Mouse (Mus musculus) midbrain, embryonic 13.5 days (tissue): ENCODE measurements at regions not wholly inside any gene's neighbourhood (a gene's known extent, or its start where the extent isn't known, plus 50 kb on each side); places are given as distances from the start of the nearest gene placed in this dataset.
A peak's percentile ranks its signal among the peaks of the same experiment; 100 is the strongest.

Experiments used
- ATAC-seq: fragments of 200-750 bp; cut with Nextera tagmentation; 2 replicates; pipeline ENCODE4 v1.8.0; 2017; ENCODE audit warnings: mild to moderate bottlenecking, moderate TSS enrichment, moderate library complexity
- H3K27ac ChIP-seq: fragments of 300-500 bp; sonication (generic); 2 replicates; pipeline ENCODE4 v1.5.1; 2015; ENCODE audit warnings: inconsistent platforms, mild to moderate bottlenecking, moderate library complexity
- H3K27me3 ChIP-seq: fragments of 300-500 bp; sonication (generic); 2 replicates; pipeline ENCODE4 v1.6.1; 2015; ENCODE audit warnings: mild to moderate bottlenecking, inconsistent platforms
- H3K36me3 ChIP-seq: fragments of 300-500 bp; sonication (generic); 2 replicates; pipeline ENCODE4 v1.6.1; 2015; ENCODE audit warnings: mild to moderate bottlenecking, inconsistent platforms
- H3K4me1 ChIP-seq: fragments of 300-500 bp; sonication (generic); replicated peaks from 2 replicates; pipeline ENCODE4 v1.6.1; 2015; ENCODE audit warnings: inconsistent platforms
- H3K4me2 ChIP-seq: fragments of 300-500 bp; sonication (generic); replicated peaks from 2 replicates; pipeline ENCODE4 v1.6.1; 2015; ENCODE audit warnings: moderate library complexity, mild to moderate bottlenecking, inconsistent platforms
- H3K4me3 ChIP-seq: fragments of 300-500 bp; sonication (generic); replicated peaks from 2 replicates; pipeline ENCODE4 v1.5.1; 2015; ENCODE audit warnings: mild to moderate bottlenecking, inconsistent platforms
- H3K9ac ChIP-seq: fragments of 300-500 bp; sonication (generic); replicated peaks from 2 replicates; pipeline ENCODE4 v1.6.1; 2015; ENCODE audit warnings: mild to moderate bottlenecking, inconsistent platforms
- H3K9me3 ChIP-seq: fragments of 300-500 bp; sonication (generic); 2 replicates; pipeline ENCODE4 v1.6.1; 2016; ENCODE audit warnings: mild to moderate bottlenecking, inconsistent platforms
- WGBS: fragments of 180-500 bp; shearing (Covaris S2); methylation state at CpG from one replicate; pipeline ENCODE4 v1.1.7; 2015; 5-methylcytosine and 5-hydroxymethylcytosine counted together

- no peak overlapping the region for H3K9ac ChIP-seq
- no peak overlapping the region for H3K27ac ChIP-seq
- H3K27me3 ChIP-seq: no peaks in the 10 kb centered on the region
- 76% methylated on average over 2 of the region's 2 CpGs for WGBS
- ATAC-seq: no peak
- H3K4me2 ChIP-seq: no peak overlapping the region
- no peaks in the 10 kb centered on the region for H3K36me3 ChIP-seq
- H3K4me1 ChIP-seq: peaks cover 15% of the 10 kb centered on the region
- 0 out of 2 replicates have a peak, but pooled peaks cover 3% of the 10 kb centered on the region for H3K9me3 ChIP-seq
- H3K4me3 ChIP-seq: no peak overlapping the region
Observed at GRCm38 (mm10) chr12:21512736-21513135, 95.3 kb upstream of the Ywhaq start.

- H3K9ac ChIP-seq: no peak overlapping the region
Observed at GRCm38 (mm10) chr12:21511043-21511665, 93.7 kb upstream of the Ywhaq start.

GRCm38 (mm10) chr12:21507080-21507479 lies 89.6 kb upstream of the Ywhaq start:
- no peak overlapping the region for H3K27ac ChIP-seq
- H3K4me2 ChIP-seq: no peak overlapping the region
- 83% methylated on average over 1 of the region's 1 CpGs for WGBS
- H3K27me3 ChIP-seq: no peaks in the 10 kb centered on the region
- no peak overlapping the region for H3K4me3 ChIP-seq
- no peak overlapping the region for H3K9ac ChIP-seq
- H3K9me3 ChIP-seq: 0 out of 2 replicates have a peak, but pooled peaks cover 3% of the 10 kb centered on the region
- ATAC-seq: no peak
- no peaks in the 10 kb centered on the region for H3K36me3 ChIP-seq
- peaks cover 15% of the 10 kb centered on the region for H3K4me1 ChIP-seq

More at GRCm38 (mm10) chr12:21511043-21511665, 93.7 kb upstream of the Ywhaq start:
- peak; percentile 79 for ATAC-seq
- no peak overlapping the region for H3K4me3 ChIP-seq
- no peaks in the 10 kb centered on the region for H3K27me3 ChIP-seq
- 0 out of 2 replicates have a peak overlapping the region, but pooled peaks have one; percentile 20 for H3K27ac ChIP-seq
- 64% methylated on average over 8 of the region's 8 CpGs for WGBS
- H3K4me1 ChIP-seq: peaks cover 15% of the 10 kb centered on the region
- H3K36me3 ChIP-seq: no peaks in the 10 kb centered on the region
- H3K4me2 ChIP-seq: no peak overlapping the region
- H3K9me3 ChIP-seq: 0 out of 2 replicates have a peak, but pooled peaks cover 3% of the 10 kb centered on the region

GRCm38 (mm10) chr12:21505731-21506368 lies 88.4 kb upstream of the Ywhaq start:
- Histone ChIP-seq H3K9me3 (0 out of 2 replicates have a peak, but pooled peaks cover 3% of the 10 kb centered on the region), H3K36me3 (no peaks in the 10 kb centered on the region), H3K27ac (no peak overlapping the region), H3K4me3 (no peak overlapping the region), H3K27me3 (no peaks in the 10 kb centered on the region), H3K9ac (no peak overlapping the region), H3K4me1 (peaks cover 7% of the 10 kb centered on the region), H3K4me2 (no peak overlapping the region)
- WGBS: 61% methylated on average over 6 of the region's 6 CpGs
- no peak for ATAC-seq

- no peaks in the 10 kb centered on the region for H3K36me3 ChIP-seq
- no peak overlapping the region for H3K4me3 ChIP-seq
- 49% methylated on average over 4 of the region's 4 CpGs for WGBS
- no peaks in the 10 kb centered on the region for H3K4me1 ChIP-seq
- no peaks in the 10 kb centered on the region for H3K27me3 ChIP-seq
- no peak overlapping the region for H3K4me2 ChIP-seq
- ATAC-seq: no peak
- H3K27ac ChIP-seq: no peak overlapping the region
- no peak overlapping the region for H3K9ac ChIP-seq
- 0 out of 2 replicates have a peak, but pooled peaks cover 1% of the 10 kb centered on the region for H3K9me3 ChIP-seq
Observed at GRCm38 (mm10) chr12:21503250-21503649, 85.8 kb upstream of the Ywhaq start.

GRCm38 (mm10) chr12:21496974-21497373 lies 79.5 kb upstream of the Ywhaq start:
- ATAC-seq: no peak
- no peak overlapping the region for H3K9ac ChIP-seq
- H3K27ac ChIP-seq: no peak overlapping the region
- H3K9me3 ChIP-seq: peaks cover 2% of the 10 kb centered on the region; the same call in 1 of the 2 replicates
- no peaks in the 10 kb centered on the region for H3K36me3 ChIP-seq
- H3K4me3 ChIP-seq: no peak overlapping the region
- WGBS: 57% methylated on average over 5 of the region's 5 CpGs
- H3K27me3 ChIP-seq: no peaks in the 10 kb centered on the region
- H3K4me2 ChIP-seq: no peak overlapping the region
- H3K4me1 ChIP-seq: peaks cover 9% of the 10 kb centered on the region

- 92% methylated on average over 6 of the region's 6 CpGs for WGBS
- Histone ChIP-seq H3K9ac (no peak overlapping the region), H3K27ac (no peak overlapping the region), H3K4me3 (no peak overlapping the region), H3K4me2 (no peak overlapping the region), H3K27me3 (no peaks in the 10 kb centered on the region), H3K36me3 (no peaks in the 10 kb centered on the region), H3K9me3 (peaks cover 2% of the 10 kb centered on the region; the same call in 1 of the 2 replicates), H3K4me1 (peaks cover 9% of the 10 kb centered on the region)
- no peak for ATAC-seq
Observed at GRCm38 (mm10) chr12:21495511-21495910, 78.1 kb upstream of the Ywhaq start.

- 34% methylated on average over 3 of the region's 3 CpGs for WGBS
- Histone ChIP-seq H3K27me3 (no peaks in the 10 kb centered on the region), H3K4me1 (peaks cover 9% of the 10 kb centered on the region), H3K9ac (no peak overlapping the region), H3K27ac (peak overlapping the region; percentile 30; the same call in 1 of the 2 replicates), H3K4me2 (no peak overlapping the region), H3K36me3 (no peaks in the 10 kb centered on the region), H3K9me3 (peaks cover 2% of the 10 kb centered on the region; the same call in 1 of the 2 replicates), H3K4me3 (no peak overlapping the region)
- no peak for ATAC-seq
Observed at GRCm38 (mm10) chr12:21493471-21493870, 76.0 kb upstream of the Ywhaq start.

GRCm38 (mm10) chr12:21492549-21493291 lies 75.3 kb upstream of the Ywhaq start:
- no peaks in the 10 kb centered on the region for H3K36me3 ChIP-seq
- no peak overlapping the region for H3K27ac ChIP-seq
- 0 out of 2 replicates have a peak, but pooled peaks have one; percentile 27 for ATAC-seq

GRCm38 (mm10) chr12:21481644-21482043 lies 64.2 kb upstream of the Ywhaq start:
- no peak for ATAC-seq
- WGBS: 100% methylated on average over 2 of the region's 2 CpGs
- Histone ChIP-seq H3K9me3 (no peaks in the 10 kb centered on the region), H3K36me3 (no peaks in the 10 kb centered on the region), H3K4me2 (no peak overlapping the region), H3K4me3 (no peak overlapping the region), H3K4me1 (no peaks in the 10 kb centered on the region), H3K27me3 (no peaks in the 10 kb centered on the region), H3K27ac (no peak overlapping the region), H3K9ac (no peak overlapping the region)

More at GRCm38 (mm10) chr12:21492549-21493291, 75.3 kb upstream of the Ywhaq start:
- no peak overlapping the region for H3K4me2 ChIP-seq
- H3K4me1 ChIP-seq: peaks cover 9% of the 10 kb centered on the region
- peaks cover 2% of the 10 kb centered on the region; the same call in 1 of the 2 replicates for H3K9me3 ChIP-seq
- H3K4me3 ChIP-seq: no peak overlapping the region
- WGBS: 79% methylated on average over 8 of the region's 8 CpGs
- no peak overlapping the region for H3K9ac ChIP-seq
- no peaks in the 10 kb centered on the region for H3K27me3 ChIP-seq

- ATAC-seq: no peak
- no peak overlapping the region for H3K4me2 ChIP-seq
- H3K36me3 ChIP-seq: no peaks in the 10 kb centered on the region
- H3K9ac ChIP-seq: no peak overlapping the region
- no peaks in the 10 kb centered on the region for H3K4me1 ChIP-seq
- no peaks in the 10 kb centered on the region for H3K9me3 ChIP-seq
- H3K27ac ChIP-seq: no peak overlapping the region
- WGBS: 87% methylated on average over 2 of the region's 2 CpGs
- H3K4me3 ChIP-seq: no peak overlapping the region
- H3K27me3 ChIP-seq: no peaks in the 10 kb centered on the region
Observed at GRCm38 (mm10) chr12:21480226-21480625, 62.8 kb upstream of the Ywhaq start.

GRCm38 (mm10) chr12:21479251-21479650 lies 61.8 kb upstream of the Ywhaq start:
- no peaks in the 10 kb centered on the region for H3K36me3 ChIP-seq
- H3K4me3 ChIP-seq: no peak overlapping the region
- H3K27me3 ChIP-seq: no peaks in the 10 kb centered on the region
- H3K4me2 ChIP-seq: no peak overlapping the region
- 64% methylated on average over 1 of the region's 1 CpGs for WGBS
- no peaks in the 10 kb centered on the region for H3K9me3 ChIP-seq
- no peak overlapping the region for H3K27ac ChIP-seq
- no peak overlapping the region for H3K9ac ChIP-seq
- H3K4me1 ChIP-seq: no peaks in the 10 kb centered on the region
- no peak for ATAC-seq
